Mouse (Mus musculus) A20 (cell line): ENCODE data around the gene Cyp8b1.

Source experiments
- DNase-seq: peaks from one replicate; pipeline ENCODE4 v3.0.0-alpha.2; 2011; ENCODE audit warnings: low read depth, low spot score

The Cyp8b1 gene

GRCm38 (mm10) chr9:121916102-121916501, at the start of gene Cyp8b1:
Gene Cyp8b1 (minus strand): TSS chr9:121916305.
- DNase-seq, result no peak

- DNase-seq, result no peak
Measured at GRCm38 (mm10) chr9:121964941-121965340, 48.8 kb upstream of the Cyp8b1 start.

GRCm38 (mm10) chr9:121959966-121960635, 44.0 kb upstream of the Cyp8b1 start:
- DNase-seq, result no peak

GRCm38 (mm10) chr9:121952596-121952995, 36.5 kb upstream of the Cyp8b1 start:
- DNase-seq, result no peak

GRCm38 (mm10) chr9:121951114-121951423, 35.0 kb upstream of the Cyp8b1 start:
- DNase-seq, result no peak

- DNase-seq, result no peak
Measured at GRCm38 (mm10) chr9:121950418-121951113, 34.5 kb upstream of the Cyp8b1 start, which contains the start of gene Fam198a. Gene Fam198a (plus strand): TSS chr9:121950988.

GRCm38 (mm10) chr9:121948431-121948830, 32.3 kb upstream of the Cyp8b1 start:
- DNase-seq, result no peak

- peak; percentile 41 for DNase-seq
Measured at GRCm38 (mm10) chr9:121947784-121948183, 31.7 kb upstream of the Cyp8b1 start.

- peak; percentile 45 for DNase-seq
Measured at GRCm38 (mm10) chr9:121943628-121944027, 27.5 kb upstream of the Cyp8b1 start.

GRCm38 (mm10) chr9:121943005-121943404, 26.9 kb upstream of the Cyp8b1 start:
- peak; percentile 88 for DNase-seq

GRCm38 (mm10) chr9:121937944-121938355, 21.8 kb upstream of the Cyp8b1 start:
- DNase-seq, result peak; percentile 59

- DNase-seq, result peak; percentile 35
Measured at GRCm38 (mm10) chr9:121937451-121937864, 21.4 kb upstream of the Cyp8b1 start.

GRCm38 (mm10) chr9:121936952-121937351, 20.8 kb upstream of the Cyp8b1 start:
- no peak for DNase-seq

- DNase-seq, result no peak
Measured at GRCm38 (mm10) chr9:121934856-121935255, 18.8 kb upstream of the Cyp8b1 start.

- DNase-seq, result peak; percentile 92
Measured at GRCm38 (mm10) chr9:121928498-121928897, 12.4 kb upstream of the Cyp8b1 start.

GRCm38 (mm10) chr9:121927721-121928120, 11.6 kb upstream of the Cyp8b1 start:
- DNase-seq, result peak; percentile 55

- DNase-seq, result peak; percentile 86
Measured at GRCm38 (mm10) chr9:121926634-121927405, 10.7 kb upstream of the Cyp8b1 start.

- DNase-seq, result no peak
Measured at GRCm38 (mm10) chr9:121925959-121926358, 9.9 kb upstream of the Cyp8b1 start.

- peak; percentile 59 for DNase-seq
Measured at GRCm38 (mm10) chr9:121924901-121925560, 8.9 kb upstream of the Cyp8b1 start.

- DNase-seq, result no peak
Measured at GRCm38 (mm10) chr9:121923906-121924305, 7.8 kb upstream of the Cyp8b1 start.

- DNase-seq, result no peak
Measured at GRCm38 (mm10) chr9:121923443-121923842, 7.3 kb upstream of the Cyp8b1 start.

- DNase-seq, result peak; percentile 86
Measured at GRCm38 (mm10) chr9:121919027-121919501, 3.0 kb upstream of the Cyp8b1 start.
